31 mouse cellular contexts compared by ENCODE assay signal in the genomic region with DNA sequence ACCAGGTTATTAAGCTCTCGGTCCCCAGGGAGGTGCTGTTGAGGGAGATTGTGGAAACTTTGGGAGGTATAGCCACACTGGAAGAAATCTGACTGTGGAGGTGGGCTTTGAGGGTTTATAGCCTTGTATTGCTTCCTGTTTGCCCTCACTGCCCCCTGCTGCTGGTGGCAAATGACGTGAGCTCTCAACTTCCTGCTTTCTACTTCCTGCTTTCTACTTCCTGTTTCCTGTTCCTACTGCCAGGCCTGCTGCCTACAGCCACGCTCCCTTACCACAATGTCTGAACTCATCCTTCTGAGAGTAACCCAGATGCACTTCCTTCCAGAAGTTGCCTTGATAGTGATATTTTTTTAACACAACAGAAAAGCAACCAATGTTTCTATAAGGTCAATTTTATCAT. TPM values are rescaled to one million over a fixed set of nuclear protein-coding genes. Genes with fewer than 3 reads are reported as not detected.
"Had no signal": no experiment of that assay in that cellular context is flagged by ENCODE, and none has a peak within 500 bp of the region (broad histone marks: within the 10 kb centered on the region; RNA-seq: fewer than 3 reads in every experiment).

No protein-coding gene starts in this region.

- H3K9me3 ChIP-seq: midbrain, embryonic 12.5 days; midbrain, embryonic 15.5 days; neural tube, embryonic 12.5 days; neural tube, embryonic 15.5 days had no signal

- H3K4me2 ChIP-seq: liver, embryonic 13.5 days; midbrain, embryonic 12.5 days; midbrain, embryonic 15.5 days; neural tube, embryonic 12.5 days; neural tube, embryonic 15.5 days had no signal

- H3K4me3 ChIP-seq: left cerebral cortex, adult 2 months; liver, embryonic 13.5 days; megakaryocyte, embryonic 14.5 days; midbrain, embryonic 12.5 days; midbrain, embryonic 15.5 days; neural tube, embryonic 12.5 days; neural tube, embryonic 15.5 days had no signal

- DNase-seq: kidney, adult 18-20 months; kidney, postnatal 25 days; layer of hippocampus, postnatal 36 days; liver, embryonic 13.5 days; lung, adult 2 months; lung, postnatal 14 days; lung, postnatal 4 days; right cerebral cortex, adult 18-20 months; right cerebral cortex, postnatal 14 days; right cerebral cortex, postnatal 4 days; thymus, adult 18-20 months; thymus, postnatal 14 days had no signal

- H3K27ac ChIP-seq: kidney, postnatal 0 days; left cerebral cortex, adult 2 months; liver, embryonic 13.5 days; midbrain, embryonic 12.5 days; midbrain, embryonic 15.5 days; neural tube, embryonic 12.5 days; neural tube, embryonic 15.5 days had no signal

- H3K9ac ChIP-seq: liver, embryonic 13.5 days; midbrain, embryonic 12.5 days; midbrain, embryonic 15.5 days; neural tube, embryonic 12.5 days; neural tube, embryonic 15.5 days had no signal

- H3K36me3 ChIP-seq: liver, embryonic 13.5 days; midbrain, embryonic 12.5 days; midbrain, embryonic 15.5 days; neural tube, embryonic 12.5 days; neural tube, embryonic 15.5 days had no signal

- H3K27me3 ChIP-seq: liver, embryonic 13.5 days; megakaryocyte, embryonic 14.5 days; midbrain, embryonic 12.5 days; midbrain, embryonic 15.5 days; neural tube, embryonic 12.5 days; neural tube, embryonic 15.5 days had no signal

- ATAC-seq: midbrain, embryonic 15.5 days had no signal

- H3K4me1 ChIP-seq: liver, embryonic 13.5 days; midbrain, embryonic 12.5 days; midbrain, embryonic 15.5 days; neural tube, embryonic 12.5 days; neural tube, embryonic 15.5 days had no signal

RNA-seq across cellular contexts. Expression of gene 4930470P17Rik, which starts 24.3 kb away (rescaled TPM):
- total RNA-seq: layer of hippocampus, adult 8-10 months; layer of hippocampus, postnatal 10 days; layer of hippocampus, postnatal 36 days; left cerebral cortex, adult 2 months; left cerebral cortex, postnatal 10 days; left cerebral cortex, postnatal 36 days; liver, adult 2 months had no signal
- polyA plus RNA-seq: kidney, embryonic 14.5 days; kidney, postnatal 0 days; large intestine, adult 2 months; limb, embryonic 11.5 days; limb, embryonic 14.5 days; liver, adult 2 months; liver, embryonic 13.5 days; liver, embryonic 16.5 days; lung, adult 2 months; lung, embryonic 16.5 days; midbrain, embryonic 12.5 days; midbrain, embryonic 15.5 days; neural tube, embryonic 12.5 days; stomach, embryonic 16.5 days had no signal
